Mouse (Mus musculus) ovary, adult 2 months (tissue): Measurements from ENCODE around the gene Kif23. TPM values are rescaled to one million over a fixed set of nuclear protein-coding genes. Genes with fewer than 3 reads are reported as not detected.

Experiments used
- polyA plus RNA-seq: library from polyadenylated mRNA; depleted of rRNA; stranded (reverse); fragments of >200 nt; gene quantifications from 2 replicates; pipeline ENCODE4 v1.2.3, GENCODE M21; 2012; rRNA removed

Gene Kif23
- 1.4 and 2.9 TPM in 2 replicates for polyA plus RNA-seq

DNA sequence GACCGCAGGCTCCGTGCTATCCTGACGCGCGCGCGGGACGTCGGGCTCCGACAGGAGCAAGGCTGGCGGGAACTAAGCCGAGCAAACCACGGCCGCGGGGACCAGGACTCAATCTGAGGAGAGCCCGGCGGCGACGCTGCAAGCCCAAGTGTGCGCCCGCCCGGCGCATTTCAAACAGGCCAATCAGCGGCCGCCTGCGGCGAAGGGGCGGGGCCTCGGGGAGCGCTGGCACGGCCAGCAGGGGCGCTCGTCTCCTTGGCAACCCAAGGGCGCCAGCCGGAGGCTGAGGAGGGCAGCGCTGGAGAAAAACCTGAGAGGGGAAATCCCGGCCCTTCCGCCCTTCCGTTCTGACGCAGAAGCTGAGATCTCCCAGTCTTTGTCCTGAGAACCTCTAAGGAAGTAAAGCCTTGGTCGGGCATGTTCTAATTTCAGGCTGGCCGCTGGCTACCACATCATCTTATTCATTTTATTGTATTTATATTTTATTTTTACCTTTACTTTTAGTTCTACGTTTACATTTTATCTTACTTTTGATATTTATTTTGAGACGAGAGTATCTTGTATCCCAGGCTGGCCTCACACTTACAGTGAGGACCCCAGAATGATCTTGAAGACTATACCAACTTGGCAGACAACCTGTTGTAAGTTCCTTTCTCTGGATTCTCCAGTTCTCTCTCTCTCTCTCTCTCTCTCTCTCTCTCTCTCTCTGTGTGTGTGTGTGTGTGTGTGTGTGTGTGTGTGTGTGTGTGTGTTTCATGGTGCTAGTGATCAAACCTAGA, at the start of gene Kif23:
Gene Kif23 (minus strand): TSS at position 152 of the 779 bp plus-strand sequence.

DNA sequence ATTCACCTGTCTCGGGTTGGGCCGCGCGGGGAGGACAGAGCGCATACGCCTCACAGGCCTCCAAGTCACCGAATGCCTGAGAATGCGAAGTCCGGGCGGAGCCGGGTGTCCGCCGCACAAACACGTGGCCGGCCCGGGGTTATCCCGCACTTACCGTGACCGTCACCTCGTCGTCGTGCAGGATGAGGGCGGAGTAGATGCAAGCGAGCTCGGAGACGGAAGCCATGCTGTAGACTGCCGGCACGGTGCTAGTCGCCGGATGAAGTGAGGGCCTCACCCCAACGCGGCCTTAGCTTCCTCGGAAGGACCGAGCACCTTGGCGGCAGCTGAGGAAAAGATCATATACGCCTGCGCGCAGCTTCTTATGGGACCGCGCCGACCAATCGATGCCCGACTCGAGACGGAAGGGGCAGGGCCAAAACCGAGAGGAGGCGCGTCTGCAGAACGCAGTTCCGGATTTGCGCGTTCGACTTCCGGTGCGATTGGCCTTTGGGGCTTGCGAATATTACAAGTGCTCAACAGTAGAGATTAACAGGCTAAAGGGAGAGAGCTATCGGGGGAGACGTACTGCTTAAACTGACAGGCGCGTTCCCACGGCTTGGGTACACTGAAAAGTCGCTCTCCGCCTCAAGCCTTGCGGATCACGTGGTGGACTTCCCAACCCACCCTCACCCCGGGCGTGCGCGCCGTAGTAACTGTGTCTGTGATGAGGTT, 32.2 kb downstream of the Kif23 start, which contains the start of gene Rplp1:
Gene Rplp1 (minus strand): TSS at position 340 of the 714 bp plus-strand sequence.

Other genes with a start within 250 kb of the Kif23 start
- 10,326 and 16,335 TPM in 2 replicates for gene Rplp1, start 32.2 kb downstream of the Kif23 start, polyA plus RNA-seq
- gene Paqr5, start 80.1 kb upstream of the Kif23 start, polyA plus RNA-seq: 10.5 and 10.7 TPM in 2 replicates
- 2.8 and 4.2 TPM in 2 replicates for gene Glce, start 175.9 kb upstream of the Kif23 start, polyA plus RNA-seq